Mouse (Mus musculus): Measurements from ENCODE around the gene Grm5. TPM values are rescaled to one million over a fixed set of nuclear protein-coding genes. Genes with fewer than 3 reads are reported as not detected.

Gene Grm5
- 0.54 and 0.64 TPM in 2 replicates for polyA plus RNA-seq (2014; fragmentation: Nextera tagmentation; extraction: Ambion mirVana)

- H3K9ac ChIP-seq (ENCODE audit: low read length): peak within 1 kb of the TSS; percentile 35; the same call in 1 of the 2 replicates
- peaks cover 6% of the 10 kb centered on the region; the same call in 1 of the 2 replicates for H3K27me3 ChIP-seq (ENCODE audit: control insufficient read depth, insufficient read depth, low read length)
- DNase-seq (ENCODE audit: low spot score) (no peak), ATAC-seq (ENCODE audit: insufficient read depth, low FRiP score, low TSS enrichment) (no peak; the same call in 1 of the 2 replicates)
- WGBS: 33% methylated on average over 2 of the region's 2 CpGs
- H3K36me3 ChIP-seq (ENCODE audit: control insufficient read depth, insufficient read depth, low read length): no peaks in the 10 kb centered on the region
- H3K4me1 ChIP-seq (ENCODE audit: control insufficient read depth, insufficient read depth, low read length): no peaks in the 10 kb centered on the region
- H3K9me3 ChIP-seq (ENCODE audit: control insufficient read depth, low read length): no peaks in the 10 kb centered on the region
- no peak within 1 kb of the TSS for H3K27ac ChIP-seq (ENCODE audit: low read depth, low read length)
- peak within 1 kb of the TSS; percentile 64 for H3K4me2 ChIP-seq (ENCODE audit: low read depth)
- peak within 1 kb of the TSS; percentile 29 for H3K4me3 ChIP-seq (ENCODE audit: low read depth, low read length)
These were observed at the start of gene Grm5 for GRCm38 (mm10) chr7:87583868-87584267. TSS of gene Grm5 (plus strand) at chr7:87584168.

- H3K9ac ChIP-seq (ENCODE audit: low read length): no peak overlapping the region
- H3K36me3 ChIP-seq (ENCODE audit: control insufficient read depth, insufficient read depth, low read length): no peaks in the 10 kb centered on the region
- no peak overlapping the region for H3K4me3 ChIP-seq (ENCODE audit: low read depth, low read length)
- ATAC-seq (ENCODE audit: insufficient read depth, low FRiP score, low TSS enrichment) (no peak), DNase-seq (ENCODE audit: low spot score) (no peak)
- no peaks in the 10 kb centered on the region for H3K4me1 ChIP-seq (ENCODE audit: control insufficient read depth, insufficient read depth, low read length)
- no peak overlapping the region for H3K4me2 ChIP-seq (ENCODE audit: low read depth)
- H3K27me3 ChIP-seq (ENCODE audit: control insufficient read depth, insufficient read depth, low read length): no peaks in the 10 kb centered on the region
- H3K9me3 ChIP-seq (ENCODE audit: control insufficient read depth, low read length): no peaks in the 10 kb centered on the region
- H3K27ac ChIP-seq (ENCODE audit: low read depth, low read length): no peak overlapping the region
These were observed 44.9 kb upstream of the Grm5 start for GRCm38 (mm10) chr7:87539031-87539430.

GRCm38 (mm10) chr7:87565300-87565699, 18.7 kb upstream of the Grm5 start:
- DNase-seq (ENCODE audit: low spot score): no peak
- 47% methylated on average over 1 of the region's 1 CpGs for WGBS
- H3K36me3 ChIP-seq (ENCODE audit: control insufficient read depth, insufficient read depth, low read length): no peaks in the 10 kb centered on the region
- no peaks in the 10 kb centered on the region for H3K9me3 ChIP-seq (ENCODE audit: control insufficient read depth, low read length)
- H3K4me1 ChIP-seq (ENCODE audit: control insufficient read depth, insufficient read depth, low read length): no peaks in the 10 kb centered on the region
- no peak overlapping the region for H3K9ac ChIP-seq (ENCODE audit: low read length)
- ATAC-seq (ENCODE audit: insufficient read depth, low FRiP score, low TSS enrichment): no peak
- no peaks in the 10 kb centered on the region for H3K27me3 ChIP-seq (ENCODE audit: control insufficient read depth, insufficient read depth, low read length)
- no peak overlapping the region for H3K4me3 ChIP-seq (ENCODE audit: low read depth, low read length)
- no peak overlapping the region for H3K27ac ChIP-seq (ENCODE audit: low read depth, low read length)
- H3K4me2 ChIP-seq (ENCODE audit: low read depth): no peak overlapping the region

- no peak for DNase-seq (ENCODE audit: low spot score)
- Histone ChIP-seq H3K4me3 (ENCODE audit: low read depth, low read length) (no peak overlapping the region), H3K4me2 (ENCODE audit: low read depth) (no peak overlapping the region), H3K27ac (ENCODE audit: low read depth, low read length) (no peak overlapping the region), H3K4me1 (ENCODE audit: control insufficient read depth, insufficient read depth, low read length) (no peaks in the 10 kb centered on the region), H3K27me3 (ENCODE audit: control insufficient read depth, insufficient read depth, low read length) (no peaks in the 10 kb centered on the region), H3K9ac (ENCODE audit: low read length) (no peak overlapping the region), H3K36me3 (ENCODE audit: control insufficient read depth, insufficient read depth, low read length) (no peaks in the 10 kb centered on the region), H3K9me3 (ENCODE audit: control insufficient read depth, low read length) (no peaks in the 10 kb centered on the region)
- ATAC-seq (ENCODE audit: insufficient read depth, low FRiP score, low TSS enrichment): peak; percentile 56; the same call in 1 of the 2 replicates
These were observed 17.5 kb upstream of the Grm5 start for GRCm38 (mm10) chr7:87566476-87566875.

GRCm38 (mm10) chr7:87584281-87584701, 323 bp downstream of the Grm5 start:
- DNase-seq (ENCODE audit: low spot score) (peak; percentile 71), ATAC-seq (ENCODE audit: insufficient read depth, low FRiP score, low TSS enrichment) (peak; percentile 89)
- H3K4me1 ChIP-seq (ENCODE audit: control insufficient read depth, insufficient read depth, low read length): no peaks in the 10 kb centered on the region
- peak overlapping the region; percentile 64 for H3K4me2 ChIP-seq (ENCODE audit: low read depth)
- peak overlapping the region; percentile 29 for H3K4me3 ChIP-seq (ENCODE audit: low read depth, low read length)
- H3K27ac ChIP-seq (ENCODE audit: low read depth, low read length): no peak overlapping the region
- peak overlapping the region; percentile 35; the same call in 1 of the 2 replicates for H3K9ac ChIP-seq (ENCODE audit: low read length)
- peaks cover 6% of the 10 kb centered on the region; the same call in 1 of the 2 replicates for H3K27me3 ChIP-seq (ENCODE audit: control insufficient read depth, insufficient read depth, low read length)
- H3K9me3 ChIP-seq (ENCODE audit: control insufficient read depth, low read length): no peaks in the 10 kb centered on the region
- H3K36me3 ChIP-seq (ENCODE audit: control insufficient read depth, insufficient read depth, low read length): no peaks in the 10 kb centered on the region
- under 1% methylated on average over 28 of the region's 28 CpGs for WGBS

- ATAC-seq (ENCODE audit: insufficient read depth, low FRiP score, low TSS enrichment) (no peak), DNase-seq (ENCODE audit: low spot score) (no peak)
- Histone ChIP-seq H3K4me3 (ENCODE audit: low read depth, low read length) (no peak overlapping the region), H3K27ac (ENCODE audit: low read depth, low read length) (no peak overlapping the region), H3K36me3 (ENCODE audit: control insufficient read depth, insufficient read depth, low read length) (no peaks in the 10 kb centered on the region), H3K9ac (ENCODE audit: low read length) (no peak overlapping the region), H3K9me3 (ENCODE audit: control insufficient read depth, low read length) (no peaks in the 10 kb centered on the region), H3K4me2 (ENCODE audit: low read depth) (no peak overlapping the region), H3K27me3 (ENCODE audit: control insufficient read depth, insufficient read depth, low read length) (peaks cover 6% of the 10 kb centered on the region; the same call in 1 of the 2 replicates), H3K4me1 (ENCODE audit: control insufficient read depth, insufficient read depth, low read length) (no peaks in the 10 kb centered on the region)
- 14% methylated on average over 10 of the region's 10 CpGs for WGBS
These were observed 2.4 kb downstream of the Grm5 start for GRCm38 (mm10) chr7:87586271-87586937.

GRCm38 (mm10) chr7:87587976-87588375, 4.0 kb downstream of the Grm5 start:
- ATAC-seq (ENCODE audit: insufficient read depth, low FRiP score, low TSS enrichment) (no peak), DNase-seq (ENCODE audit: low spot score) (no peak)
- Histone ChIP-seq H3K9me3 (ENCODE audit: control insufficient read depth, low read length) (no peaks in the 10 kb centered on the region), H3K4me3 (ENCODE audit: low read depth, low read length) (no peak overlapping the region), H3K4me1 (ENCODE audit: control insufficient read depth, insufficient read depth, low read length) (no peaks in the 10 kb centered on the region), H3K36me3 (ENCODE audit: control insufficient read depth, insufficient read depth, low read length) (no peaks in the 10 kb centered on the region), H3K27ac (ENCODE audit: low read depth, low read length) (no peak overlapping the region), H3K9ac (ENCODE audit: low read length) (no peak overlapping the region), H3K4me2 (ENCODE audit: low read depth) (no peak overlapping the region), H3K27me3 (ENCODE audit: control insufficient read depth, insufficient read depth, low read length) (peaks cover 6% of the 10 kb centered on the region; the same call in 1 of the 2 replicates)
- WGBS: 41% methylated on average over 1 of the region's 1 CpGs

GRCm38 (mm10) chr7:87626251-87626650, 42.3 kb downstream of the Grm5 start:
- Histone ChIP-seq H3K4me3 (ENCODE audit: low read depth, low read length) (no peak overlapping the region), H3K27me3 (ENCODE audit: control insufficient read depth, insufficient read depth, low read length) (no peaks in the 10 kb centered on the region), H3K36me3 (ENCODE audit: control insufficient read depth, insufficient read depth, low read length) (no peaks in the 10 kb centered on the region), H3K4me2 (ENCODE audit: low read depth) (no peak overlapping the region), H3K27ac (ENCODE audit: low read depth, low read length) (no peak overlapping the region), H3K9me3 (ENCODE audit: control insufficient read depth, low read length) (no peaks in the 10 kb centered on the region), H3K4me1 (ENCODE audit: control insufficient read depth, insufficient read depth, low read length) (no peaks in the 10 kb centered on the region), H3K9ac (ENCODE audit: low read length) (no peak overlapping the region)
- no peak for DNase-seq (ENCODE audit: low spot score)
- 80% methylated on average over 2 of the region's 2 CpGs for WGBS
- ATAC-seq (ENCODE audit: insufficient read depth, low FRiP score, low TSS enrichment): no peak

- WGBS: 28% methylated on average over 1 of the region's 1 CpGs
- Histone ChIP-seq H3K4me3 (ENCODE audit: low read depth, low read length) (no peak overlapping the region), H3K4me2 (ENCODE audit: low read depth) (no peak overlapping the region), H3K27ac (ENCODE audit: low read depth, low read length) (no peak overlapping the region), H3K9me3 (ENCODE audit: control insufficient read depth, low read length) (no peaks in the 10 kb centered on the region), H3K36me3 (ENCODE audit: control insufficient read depth, insufficient read depth, low read length) (no peaks in the 10 kb centered on the region), H3K27me3 (ENCODE audit: control insufficient read depth, insufficient read depth, low read length) (no peaks in the 10 kb centered on the region), H3K4me1 (ENCODE audit: control insufficient read depth, insufficient read depth, low read length) (no peaks in the 10 kb centered on the region), H3K9ac (ENCODE audit: low read length) (no peak overlapping the region)
- no peak for DNase-seq (ENCODE audit: low spot score)
- no peak for ATAC-seq (ENCODE audit: insufficient read depth, low FRiP score, low TSS enrichment)
These were observed 51.6 kb downstream of the Grm5 start for GRCm38 (mm10) chr7:87635530-87635929.
